Mouse (Mus musculus) T-helper 1 cell (primary cell): ENCODE measurements around the gene Ctbp1.

Source experiments
- in situ Hi-C: fragments of 300-600 bp; cut with MboI, MseI; formaldehyde crosslinking; loops from one replicate; pipeline ENCODE4 v1.15.1; 2025; ENCODE audit warnings: high pct_unique_total_duplicates

The Ctbp1 gene

DNA sequence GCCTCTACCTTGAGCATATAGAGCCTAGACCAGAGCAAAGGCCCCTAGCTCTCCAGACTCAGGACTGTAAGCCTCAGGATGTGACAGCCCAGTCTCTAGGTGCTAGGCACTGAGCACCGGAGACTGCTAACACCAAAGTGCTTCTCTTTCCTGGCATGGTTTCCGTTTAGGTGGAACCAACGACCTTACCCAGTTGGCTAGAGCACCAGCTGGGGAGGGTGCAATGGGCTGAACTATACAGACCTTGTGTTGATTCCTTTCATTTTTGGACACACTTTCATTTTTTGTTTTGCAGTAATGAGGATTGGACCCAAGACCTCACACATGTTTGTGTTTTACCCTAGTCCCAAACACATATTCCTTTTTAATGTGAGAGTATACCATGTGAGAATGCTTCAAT is 64.3 kb downstream of the Ctbp1 start:
- in situ Hi-C loops = no loop called here

- in situ Hi-C loops = no loop called here
Observed at GRCm38 (mm10) chr5:33208533-33209245, 66.1 kb downstream of the Ctbp1 start.

- in situ Hi-C loops = no loop called here
Observed at GRCm38 (mm10) chr5:33207136-33207535, 67.7 kb downstream of the Ctbp1 start.

DNA sequence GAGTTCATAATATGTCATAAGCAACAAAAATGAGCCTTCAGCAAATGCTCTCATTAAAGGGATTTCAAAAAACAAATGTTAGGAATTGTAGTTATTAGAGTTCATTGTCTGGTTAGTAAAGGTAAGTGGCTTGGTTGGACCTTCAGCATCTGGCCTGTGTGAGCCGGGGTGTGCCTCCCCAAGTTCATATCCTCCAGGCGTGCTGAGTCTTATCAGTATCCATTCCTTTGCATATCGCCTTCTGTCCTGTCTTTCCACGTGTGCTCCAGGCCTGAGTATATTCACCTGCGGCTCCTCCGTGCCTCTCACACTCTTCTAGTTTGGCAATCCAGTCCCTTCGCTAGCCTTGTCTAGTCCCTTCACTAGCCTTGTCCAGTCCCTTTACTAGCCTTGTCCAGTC is 68.5 kb downstream of the Ctbp1 start:
- in situ Hi-C loops = no loop called here

GRCm38 (mm10) chr5:33204284-33204683 is 70.5 kb downstream of the Ctbp1 start:
- in situ Hi-C loops = no loop called here

- in situ Hi-C loops = no loop called here
Observed at GRCm38 (mm10) chr5:33203691-33204242, 71.0 kb downstream of the Ctbp1 start.

GRCm38 (mm10) chr5:33203171-33203565 is 71.6 kb downstream of the Ctbp1 start:
- in situ Hi-C loops = no loop called here

- in situ Hi-C loops = no loop called here
Observed at GRCm38 (mm10) chr5:33202516-33203170, 72.2 kb downstream of the Ctbp1 start.

DNA sequence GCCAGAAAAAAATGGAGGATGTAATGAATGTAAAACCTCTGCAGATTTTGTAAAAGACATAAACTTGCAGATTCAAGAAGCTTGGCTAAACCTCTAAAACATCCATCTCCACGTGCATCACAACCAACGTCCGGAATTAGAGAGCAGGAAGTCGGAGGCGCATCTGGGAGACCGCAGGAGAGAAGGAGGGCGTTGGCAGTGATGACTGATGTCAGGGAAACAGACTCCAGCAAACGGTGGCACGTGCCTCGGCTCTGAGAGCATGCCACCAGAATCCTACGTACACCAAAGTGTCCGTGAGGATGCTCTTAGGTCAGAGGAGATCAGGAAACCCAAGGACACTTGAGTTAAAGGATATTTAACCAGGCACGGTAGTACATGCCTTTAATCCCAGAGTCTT is 73.1 kb downstream of the Ctbp1 start:
- in situ Hi-C loops = no loop called here

GRCm38 (mm10) chr5:33200071-33200470 is 74.7 kb downstream of the Ctbp1 start:
- in situ Hi-C loops = no loop called here
